Mouse (Mus musculus): ENCODE results near the gene Rgs17. TPM values are rescaled to one million over a fixed set of nuclear protein-coding genes. Genes with fewer than 3 reads are reported as not detected.

The Rgs17 gene
- 2.4 TPM for polyA plus RNA-seq (2014; fragmentation: Illumina TruSeq; extraction: RNeasy Lipid Tissue Mini Kit (QIAGEN cat#74804); ENCODE audit: low read depth, low replicate concordance)

GRCm38 (mm10) chr10:5922294-5922828 is at the start of gene Rgs17:
Rgs17 (minus strand) TSS chr10:5922400.

GRCm38 (mm10) chr10:5823740-5824491 is 98.3 kb downstream of the Rgs17 start, which contains the start of gene Mtrf1l:
Mtrf1l (minus strand) TSS chr10:5823910.

GRCm38 (mm10) chr10:5805243-5805730 is 116.9 kb downstream of the Rgs17 start, which contains the start of gene Fbxo5:
Fbxo5 (minus strand) TSS chr10:5805600.

Other genes starting within 250 kb of the Rgs17 start
- gene Fbxo5, start 116.8 kb downstream of the Rgs17 start, polyA plus RNA-seq (2014; fragmentation: Illumina TruSeq; extraction: RNeasy Lipid Tissue Mini Kit (QIAGEN cat#74804); ENCODE audit: low read depth, low replicate concordance): 6.3 TPM
- 13.8 TPM for gene Mtrf1l, start 98.5 kb downstream of the Rgs17 start, polyA plus RNA-seq (2014; fragmentation: Illumina TruSeq; extraction: RNeasy Lipid Tissue Mini Kit (QIAGEN cat#74804); ENCODE audit: low read depth, low replicate concordance)